ENCODE assay signal across 8 mouse cellular contexts in genomic region chr7:83891433-83892332, GRCm38 (mm10). TPM values are rescaled to one million over a fixed set of nuclear protein-coding genes. Genes with fewer than 3 reads are reported as not detected.
DNase-seq lines count a peak whose midpoint lies in the region; ATAC-seq lines count a peak whose summit lies in the region.

No protein-coding gene starts in this region.

- peak; percentile 99 for DNase-seq in adrenal gland, adult 18-20 months (ENCODE audit: low spot score in 2 of 2)
- DNase-seq in embryo, embryonic 11 days = peak; percentile 99
- peak; percentile 99 for DNase-seq in gastrocnemius, postnatal 25 days
- DNase-seq in intestine, embryonic 14.5 days (ENCODE audit: low spot score) = peak; percentile 100
- DNase-seq in left cerebral cortex, postnatal 14 days (ENCODE audit: low spot score in 2 of 2) = peak; percentile 95 to 96
- peak; percentile 99 for DNase-seq in mesoderm, embryonic 11.5 days (ENCODE audit: low read depth, low spot score)
- DNase-seq in right cerebral cortex, postnatal 36 days (ENCODE audit: low spot score in 2 of 2) = peak; percentile 96 to 97
- peak; percentile 100 for DNase-seq in yolk sac, embryonic 10.5 days (ENCODE audit: low spot score)

- 3% methylated on average over 43 of the region's 44 CpGs for whole genome bisulfite sequencing in intestine, embryonic 14.5 days

- H3K27ac ChIP-seq in intestine, embryonic 14.5 days (ENCODE audit: low read depth) = peak overlapping the region; percentile 89

- peak; percentile 99 for ATAC-seq in intestine, embryonic 14.5 days (replicated peaks; ENCODE audit: low FRiP score, low TSS enrichment, low read depth)

- H3K4me2 ChIP-seq in intestine, embryonic 14.5 days (ENCODE audit: low read length) = peak overlapping the region; percentile 80

- no peaks in the 10 kb centered on the region for H3K27me3 ChIP-seq in intestine, embryonic 14.5 days (replicated peaks; ENCODE audit: control insufficient read depth, insufficient read depth, low read length)

- H3K4me1 ChIP-seq in intestine, embryonic 14.5 days (replicated peaks; ENCODE audit: control insufficient read depth, insufficient read depth, low read length) = peaks cover 19% of the 10 kb centered on the region

- H3K4me3 ChIP-seq in intestine, embryonic 14.5 days (ENCODE audit: low read depth, low read length) = peak overlapping the region; percentile 58

- H3K9me3 ChIP-seq in intestine, embryonic 14.5 days (ENCODE audit: control insufficient read depth, low read length) = no peaks in the 10 kb centered on the region

- intact Hi-C loops in left cerebral cortex, postnatal 14 days (cut with DNase I) = loop anchor here (5.0 kb wide), 1 partner anchor 224 kb away; no protein-coding TSS in a partner anchor

- H3K9ac ChIP-seq in intestine, embryonic 14.5 days (ENCODE audit: low read length) = peak overlapping the region; percentile 74

- peaks cover 15% of the 10 kb centered on the region for H3K36me3 ChIP-seq in intestine, embryonic 14.5 days (ENCODE audit: control insufficient read depth, insufficient read depth, low read length)

RNA-seq across cellular contexts. Expression of gene Mesd, which starts 7.4 kb away (rescaled TPM):
- 100 to 1,000 TPM in 1 of 2 experiments, 10 to 100 TPM in 1; 92.9 to 101 TPM for total RNA-seq in adrenal gland, adult 18-20 months (2021)
- 10 to 100 TPM; 26.4 to 27.4 TPM for total RNA-seq in gastrocnemius, postnatal 25 days (2021)
- 84.5 and 96.8 TPM in 2 replicates for polyA plus RNA-seq in intestine, embryonic 14.5 days (2014; fragmentation: Nextera tagmentation; extraction: Ambion mirVana)
- 10 to 100 TPM; 44.6 to 54.9 TPM for total RNA-seq in left cerebral cortex, postnatal 14 days (2021)

RNA-seq across cellular contexts. Expression of gene Tlnrd1, which starts 7.6 kb away (rescaled TPM):
- total RNA-seq in adrenal gland, adult 18-20 months (2021) = 10 to 100 TPM; 12.7 to 17.4 TPM
- 1 to 10 TPM; 2.1 to 2.6 TPM for total RNA-seq in gastrocnemius, postnatal 25 days (2021)
- 13.0 and 17.0 TPM in 2 replicates for polyA plus RNA-seq in intestine, embryonic 14.5 days (2014; fragmentation: Nextera tagmentation; extraction: Ambion mirVana)
- 10 to 100 TPM; 18.5 to 20.7 TPM for total RNA-seq in left cerebral cortex, postnatal 14 days (2021)

Comparison
In these comparisons a context has a peak if more than half of its experiments do, and no peak if none do; other contexts are left out.
1. Peak in every context shown above with its lines: DNase-seq, ATAC-seq, H3K4me3 ChIP-seq and H3K27ac ChIP-seq.